Mouse (Mus musculus) gastrocnemius, postnatal 25 days (tissue): ENCODE measurements around the gene Tox2. TPM values are rescaled to one million over a fixed set of nuclear protein-coding genes. Genes with fewer than 3 reads are reported as not detected.

Source experiments
- DNase-seq: peaks from one replicate; pipeline ENCODE4 v3.0.0; 2022
- total RNA-seq, 2 experiments: library from RNA; stranded (reverse); gene quantifications; 1 replicate in 1 of 2; 2 replicates in 1 of 2; pipeline ENCODE4 v1.2.3; 2021

Tox2 gene
- total RNA-seq, 2 experiments from 2014 or later, result 0.10 to 0.32 TPM

GRCm38 (mm10) chr2:163323163-163323562 lies 120.2 kb downstream of the Tox2 start:
- DNase-seq, result no peak

GRCm38 (mm10) chr2:163330742-163331141 lies 127.8 kb downstream of the Tox2 start:
- DNase-seq, result no peak

GRCm38 (mm10) chr2:163331423-163331822 lies 128.5 kb downstream of the Tox2 start:
- no peak for DNase-seq

- DNase-seq, result no peak
Observed at GRCm38 (mm10) chr2:163332368-163333055, 129.6 kb downstream of the Tox2 start.

GRCm38 (mm10) chr2:163340263-163340662 lies 137.3 kb downstream of the Tox2 start:
- DNase-seq, result no peak

GRCm38 (mm10) chr2:163343671-163344070 lies 140.7 kb downstream of the Tox2 start:
- no peak for DNase-seq

- no peak for DNase-seq
Observed at GRCm38 (mm10) chr2:163344976-163345660, 142.2 kb downstream of the Tox2 start.

GRCm38 (mm10) chr2:163346497-163346896 lies 143.6 kb downstream of the Tox2 start:
- DNase-seq, result no peak

GRCm38 (mm10) chr2:163347517-163348184 lies 144.7 kb downstream of the Tox2 start:
- DNase-seq, result no peak

GRCm38 (mm10) chr2:163348677-163349076 lies 145.8 kb downstream of the Tox2 start:
- DNase-seq, result no peak

- no peak for DNase-seq
Observed at GRCm38 (mm10) chr2:163349411-163349810, 146.5 kb downstream of the Tox2 start.

- no peak for DNase-seq
Observed at GRCm38 (mm10) chr2:163350443-163350842, 147.5 kb downstream of the Tox2 start.

GRCm38 (mm10) chr2:163353731-163354130 lies 150.8 kb downstream of the Tox2 start:
- DNase-seq, result peak; percentile 80

- no peak for DNase-seq
Observed at GRCm38 (mm10) chr2:163355666-163356065, 152.7 kb downstream of the Tox2 start.

- DNase-seq, result no peak
Observed at GRCm38 (mm10) chr2:163356113-163356840, 153.4 kb downstream of the Tox2 start.

GRCm38 (mm10) chr2:163358662-163359061 lies 155.7 kb downstream of the Tox2 start:
- DNase-seq, result no peak

- DNase-seq, result no peak
Observed at GRCm38 (mm10) chr2:163359253-163359652, 156.3 kb downstream of the Tox2 start.

GRCm38 (mm10) chr2:163360858-163361623 lies 158.1 kb downstream of the Tox2 start:
- no peak for DNase-seq

- peak; percentile 70 for DNase-seq
Observed at GRCm38 (mm10) chr2:163362940-163363921, 160.3 kb downstream of the Tox2 start.

GRCm38 (mm10) chr2:163364785-163365541 lies 162.0 kb downstream of the Tox2 start:
- no peak for DNase-seq
